Mouse (Mus musculus) cerebral cortex, adult 2 months (tissue): ENCODE measurements around the gene Itpr2.

Source experiments
- whole genome bisulfite sequencing: fragments of 180-500 bp; shearing (Covaris S2); methylation state at CpG from one replicate; pipeline ENCODE4 v1.1.7; 2018; 5-methylcytosine and 5-hydroxymethylcytosine counted together

Itpr2 gene

DNA sequence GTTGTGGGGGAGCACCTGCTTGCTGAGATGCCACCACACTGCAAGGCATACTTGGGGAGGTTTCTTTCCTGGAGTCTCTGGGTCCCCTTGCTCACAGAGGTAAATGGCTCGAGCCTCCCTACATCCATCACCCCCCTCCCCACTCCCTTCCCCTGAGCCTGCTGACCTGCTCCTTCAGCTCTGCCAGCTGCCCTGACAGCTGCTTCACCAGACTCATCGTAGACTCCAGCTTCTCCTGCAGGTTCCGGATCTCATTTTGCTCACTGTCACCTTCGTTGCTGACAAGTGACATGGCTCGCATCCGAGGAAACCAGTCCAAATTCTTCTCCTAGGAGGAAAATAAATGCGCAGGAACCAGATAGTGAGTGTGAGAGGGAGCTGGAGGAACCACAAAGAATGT is 389.8 kb downstream of the Itpr2 start:
- WGBS: 73% methylated on average over 7 of the region's 7 CpGs

DNA sequence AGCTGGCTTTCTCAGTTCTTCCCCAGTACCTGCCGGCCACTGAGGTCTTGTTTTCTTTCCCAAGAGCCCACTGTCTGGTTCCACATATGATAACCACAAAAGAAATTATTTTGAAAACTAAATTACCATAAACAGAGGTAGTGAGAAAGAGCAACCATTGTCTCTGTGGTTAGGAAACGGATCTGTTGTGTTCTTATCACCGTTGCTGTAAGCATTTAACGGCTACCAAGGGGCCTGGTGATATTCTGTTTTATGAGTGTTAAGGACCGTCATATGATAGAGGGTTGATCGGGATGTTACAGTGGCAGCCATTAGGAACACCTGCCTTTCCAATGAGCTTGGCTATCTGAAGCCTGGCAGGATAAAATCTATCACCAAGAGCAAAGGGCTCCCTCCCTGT is 390.2 kb downstream of the Itpr2 start:
- 81% methylated on average over 6 of the region's 6 CpGs for WGBS

GRCm38 (mm10) chr6:146110832-146111741 is 390.9 kb downstream of the Itpr2 start:
- 70% methylated on average over 21 of the region's 21 CpGs for whole genome bisulfite sequencing

DNA sequence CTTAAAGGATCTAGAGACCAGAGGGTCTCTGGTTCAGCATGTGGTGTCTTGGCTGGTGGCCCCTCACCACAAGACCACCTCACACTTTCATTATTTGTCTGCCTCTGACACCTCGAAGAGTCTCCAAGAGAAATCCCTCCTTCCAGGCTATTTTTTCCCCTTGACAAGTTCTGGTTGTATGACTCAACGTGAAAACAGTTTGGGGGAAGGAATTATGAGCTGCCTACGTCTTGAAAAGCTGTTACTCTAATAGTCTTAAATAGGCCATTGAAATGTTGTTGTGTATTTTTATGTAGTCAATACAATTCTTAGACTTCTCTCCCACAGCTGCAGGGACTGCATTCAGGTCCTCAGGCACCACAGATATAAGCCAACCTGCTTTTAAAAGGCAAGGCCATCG is 391.6 kb downstream of the Itpr2 start:
- 59% methylated on average over 4 of the region's 4 CpGs for WGBS

DNA sequence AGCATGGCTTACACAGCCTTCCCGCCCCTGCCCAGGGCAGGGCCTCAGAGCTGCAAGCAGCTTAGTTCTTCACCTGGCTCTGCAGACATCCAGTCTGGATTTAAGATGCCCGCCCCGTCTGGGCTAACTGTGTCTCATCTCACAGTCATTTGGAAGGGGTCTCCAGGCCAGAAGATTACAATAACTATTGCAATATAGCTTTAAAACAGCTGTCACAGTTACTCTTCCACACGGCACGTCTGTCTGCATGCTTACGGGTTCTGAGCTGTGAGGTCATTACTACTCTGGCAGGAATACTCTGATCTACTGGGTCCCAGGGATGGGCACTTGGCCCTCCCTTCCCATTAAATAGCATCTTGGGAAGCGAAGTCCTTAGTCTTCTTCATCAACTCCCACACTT is 393.3 kb downstream of the Itpr2 start:
- WGBS: 95% methylated on average over 7 of the region's 7 CpGs

DNA sequence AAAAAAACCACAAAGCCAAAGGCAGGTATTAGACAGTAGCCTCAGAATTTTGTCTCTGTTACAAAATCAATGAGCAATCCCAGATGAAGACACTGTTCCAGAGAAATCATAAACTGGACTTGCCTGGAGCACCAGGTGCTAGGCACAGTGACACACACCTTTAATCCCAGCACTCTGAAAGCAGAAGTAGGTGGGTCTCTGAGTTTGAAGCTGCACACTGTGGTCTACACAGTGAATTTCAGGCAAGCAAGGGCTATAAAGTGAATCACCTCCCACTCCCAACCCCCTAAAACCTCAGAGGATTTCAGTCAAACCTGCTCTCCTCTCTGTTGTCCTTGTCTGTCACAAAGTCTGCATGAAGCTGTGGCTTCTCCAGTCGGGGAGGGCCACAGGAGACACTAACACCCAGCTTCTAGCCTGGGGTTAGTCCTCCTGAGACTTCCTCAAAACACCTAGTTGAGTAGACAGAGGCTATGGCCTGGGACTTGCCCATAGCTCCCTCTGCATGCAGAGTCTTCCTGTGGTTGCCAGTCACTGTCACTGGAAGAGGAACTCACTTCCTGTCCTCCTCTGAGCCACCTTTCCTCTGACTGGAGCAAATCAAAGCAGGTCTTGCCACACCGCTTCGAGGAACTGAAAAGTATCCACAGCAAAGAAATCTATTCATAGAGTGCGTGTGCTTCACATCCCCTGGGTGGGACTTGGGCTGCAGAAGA is 394.7 kb downstream of the Itpr2 start:
- 89% methylated on average over 4 of the region's 4 CpGs for WGBS

DNA sequence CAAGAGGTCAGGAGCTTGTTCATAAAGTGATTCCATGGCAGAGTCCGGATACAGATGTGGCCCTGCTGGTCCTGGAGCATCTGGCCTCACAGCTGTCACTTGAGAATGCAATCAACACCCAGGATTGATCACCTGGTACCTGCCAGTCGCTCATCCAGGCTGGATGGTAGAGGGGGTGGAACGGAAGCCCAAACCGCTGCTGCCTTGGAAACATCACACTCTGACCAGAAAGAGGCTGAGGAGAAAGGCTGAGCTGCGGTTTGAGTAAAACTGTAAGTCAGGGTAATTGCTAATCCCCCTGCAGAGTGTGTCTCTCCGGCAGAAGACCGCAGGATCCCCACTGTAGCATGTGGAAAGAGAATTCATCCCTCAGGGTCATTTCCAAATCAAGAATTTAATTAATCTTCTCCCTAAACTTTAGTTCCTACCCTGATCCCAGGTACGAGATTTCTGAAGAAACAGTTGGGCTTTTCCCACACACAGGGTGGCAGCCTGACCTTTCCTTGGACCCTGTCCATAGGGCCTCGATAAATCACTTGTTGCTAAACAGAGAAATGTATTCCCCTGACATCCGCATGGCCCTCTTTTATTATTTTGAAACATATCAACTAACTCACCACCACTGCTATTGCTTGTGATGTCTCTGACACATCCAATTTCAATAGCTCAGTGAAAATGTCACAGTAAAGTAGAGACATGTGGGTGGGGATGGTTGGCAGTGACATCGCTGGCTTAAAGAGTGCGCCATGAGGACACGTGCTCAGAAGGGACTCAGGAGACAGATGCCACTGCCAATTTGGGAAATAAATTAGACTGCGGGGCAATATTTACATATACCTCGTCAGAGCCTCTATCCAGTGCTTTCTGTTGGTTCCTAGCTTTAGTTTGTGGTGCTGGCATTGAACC is 418.7 kb downstream of the Itpr2 start:
- 70% methylated on average over 15 of the region's 15 CpGs for WGBS

- 97% methylated on average over 9 of the region's 9 CpGs for WGBS
These were observed 419.5 kb downstream of the Itpr2 start for GRCm38 (mm10) chr6:146082476-146082875.

DNA sequence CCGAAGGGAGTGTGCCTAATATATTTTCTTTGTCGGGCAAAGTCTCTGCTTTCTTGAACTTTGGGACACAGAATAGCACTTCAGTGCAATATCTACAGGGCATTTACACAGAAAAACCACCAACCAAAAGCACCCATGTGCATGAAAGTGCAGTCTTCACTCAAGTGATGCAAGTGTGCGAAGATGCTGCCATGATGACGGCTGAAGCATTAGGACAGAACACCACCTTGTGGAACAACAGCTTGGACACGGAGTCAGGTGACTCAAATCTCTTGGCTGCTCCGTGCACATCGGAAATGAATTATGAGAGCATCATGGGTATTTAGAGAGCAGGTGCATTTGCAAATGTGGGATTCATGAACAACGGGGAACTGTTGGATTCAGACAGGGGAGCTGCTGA is 420.4 kb downstream of the Itpr2 start:
- 94% methylated on average over 8 of the region's 8 CpGs for WGBS

- WGBS: 84% methylated on average over 18 of the region's 18 CpGs
These were observed 421.2 kb downstream of the Itpr2 start for GRCm38 (mm10) chr6:146080546-146081512.

- WGBS: 62% methylated on average over 3 of the region's 3 CpGs
These were observed 422.1 kb downstream of the Itpr2 start for GRCm38 (mm10) chr6:146079734-146080443.

DNA sequence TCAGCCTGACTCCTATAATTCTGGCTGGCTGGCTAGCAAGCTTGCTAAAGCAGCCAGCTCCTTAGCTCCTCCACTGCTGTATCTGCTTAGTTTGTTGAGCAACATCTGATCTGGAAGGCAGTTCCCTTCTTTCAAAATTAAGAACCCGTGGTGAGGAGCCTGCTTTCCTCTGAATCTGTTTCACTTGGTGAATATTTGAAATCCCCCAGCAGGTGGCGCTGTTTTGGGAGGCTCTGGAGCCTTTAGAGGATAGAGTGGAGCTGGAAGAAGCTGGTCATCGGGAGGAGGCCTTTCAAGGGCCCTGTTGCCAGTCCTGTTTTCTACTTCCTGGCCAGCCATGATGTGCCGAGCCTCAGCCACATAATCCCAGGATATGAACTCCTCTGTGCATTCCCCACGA is 422.8 kb downstream of the Itpr2 start:
- WGBS: 44% methylated on average over 5 of the region's 5 CpGs

DNA sequence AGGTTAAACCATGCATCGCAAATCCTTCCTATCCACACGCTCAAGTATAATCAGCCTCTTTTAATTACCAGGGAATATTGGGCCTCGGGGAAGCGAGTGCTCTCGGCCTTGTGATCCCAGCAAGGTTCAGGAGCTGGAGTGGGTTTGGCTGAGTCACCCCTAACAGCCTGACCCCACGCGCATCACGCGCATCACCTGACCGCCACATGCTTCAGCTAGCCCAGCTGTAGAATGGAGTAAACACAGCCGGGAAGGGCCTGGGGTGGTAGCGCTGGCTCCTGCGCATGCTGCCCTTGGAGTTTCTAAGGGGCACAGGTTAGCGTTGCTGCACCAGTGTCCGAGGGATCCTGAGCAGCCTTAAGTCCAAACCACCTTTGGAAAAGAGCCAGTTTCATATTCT is 423.9 kb downstream of the Itpr2 start:
- 97% methylated on average over 15 of the region's 15 CpGs for WGBS

GRCm38 (mm10) chr6:146077124-146077889 is 424.7 kb downstream of the Itpr2 start:
- WGBS: 83% methylated on average over 11 of the region's 11 CpGs

GRCm38 (mm10) chr6:146072842-146073241 is 429.2 kb downstream of the Itpr2 start:
- 55% methylated on average over 1 of the region's 1 CpGs for WGBS

- WGBS: 78% methylated on average over 1 of the region's 1 CpGs
These were observed 430.1 kb downstream of the Itpr2 start for GRCm38 (mm10) chr6:146071883-146072282.
